Mouse (Mus musculus) heart, adult 9 months (tissue): Measurements from ENCODE around the gene Ptbp3.

ENCODE experiments used
- DNase-seq, 2 experiments: peaks; one replicate each; pipeline ENCODE4 v3.0.0; 2022; ENCODE audit warnings: low spot score in 2 of 2

Ptbp3 gene

DNA sequence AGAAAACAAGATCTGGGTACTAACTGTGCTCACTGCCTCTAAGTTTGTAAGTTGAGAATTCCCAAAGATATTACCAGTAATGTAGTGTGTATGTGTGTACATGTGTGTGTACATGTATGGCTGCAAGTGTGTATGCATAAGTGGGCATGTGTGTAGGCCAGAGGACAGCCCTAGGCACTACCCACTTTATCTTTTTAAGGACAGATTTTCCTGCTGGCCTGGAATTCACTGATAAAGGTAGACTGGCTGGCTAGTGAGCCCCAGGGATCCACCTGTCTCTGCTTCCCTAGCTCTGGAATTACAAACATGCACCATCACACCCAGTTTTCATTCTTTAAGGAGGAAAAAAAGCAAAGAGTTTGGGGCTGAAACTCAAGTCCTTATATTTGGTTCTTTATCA is 6.0 kb upstream of the Ptbp3 start:
- DNase-seq = no peak

DNA sequence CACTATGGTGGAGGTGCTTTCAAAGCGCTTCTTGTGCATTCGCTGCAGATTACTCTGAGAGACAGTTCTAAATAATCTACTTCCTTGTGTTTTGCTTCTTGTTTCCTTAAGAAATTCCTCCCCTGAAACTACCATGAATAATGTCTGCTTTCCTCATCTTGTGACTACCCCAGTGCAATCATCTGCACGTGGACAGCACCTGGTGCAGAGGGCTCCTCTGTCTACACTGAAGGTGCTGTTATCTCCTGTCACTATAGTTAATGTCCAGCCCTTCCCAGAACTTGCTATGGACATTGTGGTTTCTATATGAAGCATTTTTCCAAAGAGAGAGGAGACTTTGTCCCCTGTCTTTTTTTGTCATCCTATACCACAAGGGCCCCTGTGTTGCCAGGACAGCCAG is 4.4 kb upstream of the Ptbp3 start:
- no peak for DNase-seq

DNA sequence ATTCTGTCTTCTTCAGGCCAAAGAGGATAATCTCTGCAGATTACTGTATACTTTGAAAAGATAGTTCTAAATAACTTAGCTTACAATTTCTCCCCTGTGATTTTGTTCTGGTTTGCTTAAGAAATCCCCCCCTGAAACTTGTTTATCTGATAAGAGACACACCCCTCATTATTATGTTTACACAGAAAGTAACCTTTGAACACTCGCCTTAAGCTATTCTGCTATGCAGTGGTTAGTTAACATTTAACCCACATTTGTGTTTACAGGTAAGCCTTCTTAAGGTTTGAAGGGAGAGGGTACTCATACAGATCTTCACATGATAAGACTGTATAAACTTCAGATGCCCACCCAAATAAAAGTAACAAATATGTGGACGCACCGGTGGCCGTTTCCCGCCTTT is 3.7 kb upstream of the Ptbp3 start:
- no peak for DNase-seq

DNA sequence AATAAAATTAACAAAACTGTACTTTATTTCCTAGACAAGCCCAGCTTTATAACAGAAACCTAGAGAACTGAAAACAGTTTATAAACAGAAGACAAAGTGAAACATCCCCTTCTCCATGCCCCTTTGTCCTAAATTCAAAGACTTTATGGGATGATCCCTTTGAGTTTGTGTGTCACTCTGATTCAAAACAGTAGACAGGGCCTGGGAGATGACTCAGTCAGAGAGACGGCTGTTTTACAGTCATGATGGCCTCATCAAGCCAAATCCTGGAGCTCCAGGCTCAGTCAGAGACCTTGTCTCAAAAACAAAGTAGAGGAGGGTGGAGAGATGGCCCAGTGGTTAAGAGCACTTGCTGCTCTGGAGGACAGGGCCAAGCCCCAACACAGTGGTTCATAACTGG is 2.7 kb upstream of the Ptbp3 start:
- no peak for DNase-seq

DNA sequence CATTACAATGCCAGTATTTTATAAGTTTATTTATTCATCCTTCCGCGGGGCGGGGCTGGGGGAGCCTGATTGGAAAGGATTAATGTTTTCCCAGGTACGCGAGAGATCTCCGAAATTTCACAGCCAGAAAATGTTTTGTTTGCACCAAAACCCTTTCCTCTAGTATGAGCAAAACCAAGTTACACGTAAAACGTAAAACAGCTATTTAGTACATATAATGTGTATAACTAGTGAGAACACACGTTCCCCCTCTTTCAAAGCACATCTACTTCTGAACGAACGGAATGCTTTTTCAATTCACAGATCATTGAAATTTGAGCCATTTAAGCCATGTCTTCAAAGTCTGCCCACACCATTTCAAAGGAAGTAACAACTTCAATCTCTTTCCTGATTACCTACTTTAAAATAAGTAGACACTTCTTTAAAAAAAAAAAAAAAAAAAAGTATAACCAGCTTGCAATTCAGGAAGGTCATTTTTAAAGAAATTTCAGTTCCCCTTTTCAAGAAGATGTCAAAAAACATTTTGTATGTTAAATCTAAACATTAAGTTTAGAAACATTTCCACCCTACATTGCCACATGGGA is 905 bp upstream of the Ptbp3 start:
- DNase-seq = no peak

DNA sequence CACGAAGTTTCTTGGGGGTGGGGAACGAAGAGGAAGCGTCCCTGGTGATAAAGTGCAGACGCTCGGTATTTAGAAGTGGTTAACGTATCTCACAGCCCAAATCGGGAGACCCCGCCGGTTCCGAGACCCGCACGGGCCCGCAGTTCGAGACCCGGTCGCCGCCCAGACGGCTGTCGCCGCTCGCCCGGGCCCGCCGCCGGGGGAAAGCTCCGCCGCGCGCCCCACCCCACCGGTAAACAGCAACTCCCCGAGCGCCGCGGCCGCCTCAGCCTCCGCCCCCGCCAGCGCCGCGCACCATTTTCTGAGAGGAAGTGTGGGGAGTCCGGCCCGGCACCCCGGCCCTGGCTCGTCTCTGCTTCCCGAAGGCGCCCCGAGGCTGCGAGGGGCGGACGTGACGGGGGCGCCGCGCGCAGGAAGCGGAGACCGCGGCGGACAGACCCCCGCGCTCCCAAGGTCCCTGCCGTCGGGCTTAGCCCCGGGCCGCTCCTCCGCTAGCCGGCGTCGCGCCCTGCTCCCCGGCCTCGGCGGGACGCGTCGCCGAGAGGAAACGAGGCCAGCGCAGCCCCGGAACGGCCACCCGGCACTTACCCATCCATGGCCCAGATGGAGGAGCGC is 497 bp downstream of the Ptbp3 start:
- peak; percentile 78 to 83 for DNase-seq

DNA sequence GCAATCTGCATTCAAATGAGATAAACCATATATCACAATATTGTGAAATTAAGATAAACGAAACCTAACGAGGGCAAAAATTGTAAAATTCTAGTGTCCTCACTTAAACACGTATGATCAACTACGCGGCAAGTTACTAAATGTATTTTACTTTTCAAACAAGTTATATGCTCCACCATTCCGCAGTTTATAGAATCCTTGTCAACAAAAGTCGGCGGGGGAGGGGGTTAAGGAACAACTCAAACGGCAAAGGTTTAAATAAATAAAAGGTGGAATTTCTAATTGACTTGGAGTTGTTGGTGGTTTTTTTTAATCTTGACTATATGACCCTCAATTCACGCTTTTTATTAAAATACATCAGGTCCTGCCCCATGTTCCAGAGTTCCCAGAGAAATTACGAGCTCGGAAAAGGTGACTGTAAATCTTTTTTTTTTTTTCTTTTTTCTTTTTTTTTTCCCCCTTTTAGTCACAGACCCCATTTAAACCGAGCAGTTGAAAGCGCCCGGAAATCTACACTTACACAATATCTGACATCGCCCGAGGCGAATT is 1.1 kb downstream of the Ptbp3 start:
- DNase-seq = no peak

DNA sequence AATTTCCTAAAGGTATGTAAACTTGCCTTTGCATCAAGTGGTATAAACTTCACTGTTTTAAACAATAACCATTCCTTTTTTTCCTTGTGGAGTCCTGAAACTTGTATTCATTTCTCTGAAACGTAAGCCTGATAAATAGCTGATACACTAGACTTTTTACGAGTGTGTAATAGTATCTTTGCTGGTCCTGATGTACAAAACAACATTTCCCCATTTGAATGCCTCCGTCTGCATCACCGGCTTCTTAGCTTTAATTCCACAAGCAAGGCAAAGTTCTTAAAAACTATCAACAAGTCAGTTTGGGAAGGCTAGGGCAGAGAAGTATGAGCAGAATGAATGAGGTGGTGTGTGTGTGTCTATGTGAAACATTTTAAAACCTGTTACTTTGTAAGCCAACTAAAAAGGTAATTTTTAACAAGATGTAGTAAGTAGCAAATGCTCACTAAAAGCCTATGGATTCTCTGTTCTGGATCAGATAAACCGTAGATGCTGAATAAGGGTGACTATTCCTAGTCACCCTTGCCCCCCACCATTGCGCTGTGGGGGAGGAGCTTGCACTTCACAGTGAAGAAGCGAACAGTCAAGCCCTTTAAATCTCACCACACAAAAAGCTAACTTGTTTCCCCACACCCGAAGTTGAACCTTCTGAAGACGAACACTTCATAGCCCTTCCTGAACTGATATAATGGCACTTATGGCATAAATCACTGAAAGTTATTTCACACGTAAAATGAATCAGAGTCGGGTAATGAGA is 1.9 kb downstream of the Ptbp3 start:
- DNase-seq = no peak

DNA sequence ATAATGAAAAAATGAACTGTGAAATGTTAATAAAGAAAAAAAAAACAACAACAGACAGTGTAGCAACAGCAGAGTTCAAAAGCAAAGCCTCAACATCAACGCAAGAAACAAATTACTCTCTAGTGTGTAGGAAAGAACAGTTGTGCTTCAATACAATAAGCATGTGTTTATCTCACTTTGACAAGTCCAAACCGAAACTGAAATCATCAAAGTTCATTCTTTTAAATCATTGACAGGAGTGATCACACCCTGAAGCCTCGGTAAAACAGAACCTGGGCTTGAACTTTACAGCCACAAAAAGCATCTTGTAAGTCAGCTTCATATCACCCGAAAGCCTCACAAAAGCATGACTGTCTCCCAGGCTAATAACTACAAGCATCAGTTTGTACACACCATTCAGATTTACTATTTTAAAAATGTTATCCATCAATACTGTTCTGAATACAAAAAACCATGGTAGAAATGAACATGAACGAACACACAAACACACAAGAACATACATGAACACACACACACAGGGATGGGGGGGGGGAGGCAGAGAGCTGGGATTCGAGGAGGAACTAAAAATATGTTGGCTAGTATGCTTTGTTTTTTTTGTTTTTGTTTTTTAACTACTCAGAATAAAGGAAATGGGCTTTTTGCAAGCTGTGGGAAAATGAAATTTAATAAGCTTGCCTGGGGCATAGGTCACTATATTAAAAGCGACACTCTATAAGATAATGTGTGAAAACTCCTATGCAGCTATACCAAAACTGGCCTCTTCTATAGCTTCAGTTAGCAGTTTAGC is 2.7 kb downstream of the Ptbp3 start:
- DNase-seq = no peak

DNA sequence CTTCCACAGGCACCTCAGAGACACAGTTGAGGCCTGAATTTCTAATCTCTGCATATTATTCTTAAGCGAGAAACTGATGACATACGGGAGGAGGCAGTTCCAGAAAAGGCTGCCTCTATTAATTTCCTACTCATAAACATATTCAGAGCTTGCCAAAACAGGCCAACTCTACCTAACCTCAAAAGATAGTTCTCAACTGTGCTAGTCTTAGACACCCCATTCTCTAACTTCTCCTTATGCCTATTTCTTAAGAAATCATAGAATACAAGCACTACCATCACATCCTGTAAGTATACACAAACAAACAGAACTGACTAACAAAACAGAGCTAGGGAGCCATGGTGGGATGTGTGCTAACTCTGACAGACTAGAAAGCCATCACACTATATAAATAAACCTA is 4.5 kb downstream of the Ptbp3 start:
- no peak for DNase-seq

DNA sequence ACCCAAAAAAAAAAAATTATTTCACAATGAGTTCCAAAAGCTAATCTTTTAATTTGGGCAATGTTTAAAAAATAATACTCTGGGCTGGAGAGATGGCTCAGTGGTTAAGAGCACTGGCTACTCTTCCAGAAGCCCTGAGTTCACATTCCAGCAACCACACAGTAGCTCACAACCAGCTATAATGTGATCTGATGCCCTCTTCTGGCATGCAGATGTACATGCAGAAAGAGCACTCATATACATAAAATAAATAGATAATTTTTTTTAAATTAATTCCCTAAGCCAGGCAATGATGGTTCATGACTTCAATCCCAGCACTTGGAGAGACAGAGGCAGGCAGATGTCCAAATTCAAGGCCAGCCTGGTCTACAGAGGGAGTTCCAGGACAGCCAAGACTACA is 6.2 kb downstream of the Ptbp3 start:
- no peak for DNase-seq

DNA sequence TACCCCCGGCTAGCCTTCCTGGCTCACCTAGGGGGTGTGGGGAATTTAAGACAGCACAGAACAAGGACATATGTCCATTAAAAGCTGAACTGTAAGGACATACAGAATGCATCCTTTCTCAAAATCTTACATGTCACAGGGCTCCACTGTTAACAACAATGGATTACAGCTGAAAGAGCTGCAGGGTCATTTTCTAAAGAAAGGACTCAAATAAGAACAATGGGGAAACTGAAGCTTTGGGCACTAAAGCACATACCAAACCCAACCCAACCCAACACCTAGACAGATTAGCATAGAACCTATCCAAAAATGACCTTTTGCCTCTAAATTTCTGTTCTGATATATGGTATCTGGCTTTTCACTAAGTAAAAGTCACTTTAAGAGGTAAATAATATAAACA is 12.9 kb downstream of the Ptbp3 start:
- no peak for DNase-seq

DNA sequence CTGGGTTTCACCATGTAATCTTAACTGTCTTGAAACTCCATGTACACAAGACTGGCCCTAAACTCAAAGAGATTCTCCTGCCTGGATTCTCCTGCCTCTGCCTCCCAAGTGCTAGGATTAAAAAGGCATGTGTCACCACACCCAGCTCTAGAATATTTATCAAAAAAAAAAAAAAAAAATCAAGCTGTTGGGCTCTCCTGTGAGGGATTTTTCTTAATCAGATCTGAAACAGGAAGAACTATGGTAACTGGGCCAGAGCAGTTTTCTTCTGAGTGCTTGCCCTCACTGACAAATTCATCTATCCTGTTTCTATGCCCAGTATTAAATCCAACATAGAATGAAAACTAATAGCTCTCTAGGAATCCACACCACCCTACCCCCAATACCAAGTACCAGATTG is 13.5 kb downstream of the Ptbp3 start:
- DNase-seq = no peak

DNA sequence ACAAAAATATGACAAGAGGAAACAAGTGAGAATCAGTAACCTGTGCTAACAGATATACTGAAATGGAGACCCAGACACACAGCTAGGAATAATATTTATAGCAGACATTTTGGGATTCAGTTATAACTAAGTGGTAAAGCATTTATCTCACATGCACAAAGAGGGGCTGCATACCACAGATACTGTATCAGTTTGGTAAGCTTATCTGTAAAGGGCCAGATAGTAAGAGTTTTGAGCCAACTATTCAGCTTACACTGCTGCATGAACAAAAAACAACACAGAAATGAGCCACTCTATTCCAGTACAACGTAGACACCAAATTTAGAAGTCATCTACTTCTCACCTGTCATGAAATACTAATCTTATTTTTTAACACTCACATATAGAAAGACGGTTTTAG is 15.9 kb downstream of the Ptbp3 start:
- no peak for DNase-seq

DNA sequence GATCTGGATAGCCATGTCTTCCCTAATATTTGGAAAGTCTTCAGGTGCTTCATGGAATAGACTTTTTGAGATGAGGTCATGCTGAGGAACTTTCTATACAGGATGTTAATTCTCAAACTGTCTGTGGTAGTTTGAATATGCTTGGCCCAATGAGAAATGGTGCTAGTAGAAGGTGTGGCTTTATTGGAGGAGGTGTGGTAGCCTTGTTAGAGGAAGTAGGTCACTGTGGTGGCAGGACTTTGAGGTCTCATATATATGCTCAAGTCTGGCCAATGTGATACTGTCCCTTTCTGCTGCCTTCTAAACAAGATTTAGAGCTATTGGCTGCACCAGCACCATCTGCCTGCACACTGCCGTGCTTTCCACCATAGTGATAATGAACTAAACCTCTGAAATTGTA is 18.0 kb downstream of the Ptbp3 start:
- no peak for DNase-seq

DNA sequence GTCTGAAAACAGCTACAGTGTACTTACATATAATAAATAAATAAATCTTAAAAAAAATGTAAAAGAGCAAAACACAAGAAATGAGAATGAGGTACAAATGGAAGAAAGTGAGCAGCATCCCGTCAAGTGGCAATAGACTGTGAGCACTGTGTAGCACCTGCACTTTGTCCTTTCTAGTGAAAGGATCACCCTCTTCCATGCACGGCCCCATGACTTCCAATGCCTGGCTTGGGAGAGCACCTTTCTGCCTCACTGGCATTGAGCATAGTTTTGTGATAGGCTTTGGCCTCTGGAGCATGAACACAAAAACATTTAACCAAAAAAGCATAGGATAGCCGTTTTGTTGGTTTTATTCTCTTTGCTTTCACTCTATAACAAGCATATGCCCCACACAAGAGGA is 21.7 kb downstream of the Ptbp3 start:
- no peak for DNase-seq

DNA sequence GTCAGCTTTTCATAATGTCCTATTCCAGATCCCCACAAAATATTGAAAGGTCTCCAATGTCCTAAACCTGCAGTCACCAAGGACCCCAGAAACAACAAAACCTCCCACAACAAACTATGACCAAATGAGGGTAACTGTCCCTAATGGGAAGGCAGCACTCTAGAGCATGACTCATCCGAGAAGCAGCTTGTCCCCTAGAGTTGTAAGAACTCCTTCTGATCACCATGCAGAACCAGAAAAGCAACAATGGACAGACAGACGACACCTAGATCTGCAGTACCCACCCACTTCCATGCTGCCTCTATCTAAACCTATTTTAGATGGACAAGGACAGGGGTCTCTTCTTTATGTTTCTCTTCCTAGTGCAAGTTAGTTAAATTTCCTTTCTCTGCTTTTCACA is 22.4 kb downstream of the Ptbp3 start:
- DNase-seq = no peak

DNA sequence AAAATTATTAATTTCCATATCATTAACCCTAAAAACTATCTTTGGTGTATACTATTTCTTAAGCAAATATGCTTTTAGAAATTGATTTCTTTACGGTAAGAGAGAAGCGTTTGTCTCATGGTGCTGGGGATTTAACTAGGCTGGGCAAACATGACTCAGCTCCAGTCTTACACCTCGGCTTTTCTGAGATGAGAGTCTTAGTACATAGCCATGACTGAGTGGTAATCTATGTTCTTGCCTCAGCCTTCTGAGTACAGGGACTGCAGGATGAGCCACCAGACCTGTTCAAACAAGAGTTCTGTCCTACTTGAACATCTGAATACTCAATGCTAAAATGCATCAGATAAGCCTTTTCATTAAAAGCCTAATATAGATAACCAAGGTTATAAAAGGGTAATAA is 24.3 kb downstream of the Ptbp3 start:
- DNase-seq = no peak

DNA sequence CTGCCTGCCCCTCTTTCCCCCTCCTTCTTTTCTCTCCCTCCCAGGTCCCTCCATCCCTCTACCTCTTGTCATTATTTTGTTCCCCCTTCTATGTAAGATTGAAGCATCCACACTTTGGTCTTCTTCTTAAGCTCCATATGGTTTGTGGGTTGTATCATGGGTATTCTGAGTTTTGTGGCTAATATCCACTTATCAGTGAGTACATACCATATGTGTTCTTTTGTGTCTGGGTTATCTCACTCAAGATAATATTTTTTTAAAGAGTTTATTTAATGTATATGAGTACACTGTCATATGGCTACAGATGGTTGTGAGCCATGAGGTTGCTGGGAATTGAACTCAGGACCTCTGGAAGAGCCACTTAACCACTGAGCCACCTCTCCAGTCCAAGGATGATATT is 38.8 kb downstream of the Ptbp3 start:
- no peak for DNase-seq

DNA sequence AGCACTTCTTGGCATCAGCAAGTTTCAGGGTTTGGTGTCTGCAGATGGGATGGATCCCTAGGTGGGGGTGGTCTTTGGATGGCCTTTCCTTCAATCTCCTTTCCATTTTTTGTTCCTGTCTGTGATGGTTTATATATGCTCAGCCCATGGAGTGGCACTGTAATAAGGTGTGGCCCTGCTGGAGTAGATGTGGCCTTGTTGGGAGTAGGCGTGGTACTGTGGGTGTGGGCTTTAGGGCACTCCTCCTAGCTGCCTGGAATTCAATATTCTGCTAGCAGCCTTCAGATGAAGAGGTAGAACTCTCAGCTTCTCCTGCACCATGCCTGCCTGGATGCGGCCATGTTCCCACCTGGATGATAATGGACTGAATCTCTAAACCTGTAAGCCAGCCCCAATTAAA is 39.6 kb downstream of the Ptbp3 start:
- DNase-seq = no peak

DNA sequence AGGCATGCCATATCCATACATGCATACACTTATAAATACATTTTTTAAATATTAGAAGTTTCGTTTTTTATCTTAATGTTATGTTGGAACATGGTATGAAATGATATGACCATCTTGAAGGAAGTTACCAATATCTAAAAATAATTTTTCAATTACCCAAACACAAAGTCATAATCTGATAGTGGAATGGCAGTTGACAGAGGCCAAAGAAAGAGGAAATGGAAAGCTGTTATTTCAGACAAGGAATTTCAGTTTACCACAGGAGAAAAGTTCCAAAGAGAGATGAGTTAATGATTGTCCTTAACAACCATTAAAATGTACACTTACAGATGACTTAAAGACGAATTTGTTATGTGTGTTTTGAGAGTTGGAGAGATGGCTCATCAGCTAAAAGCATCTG is 41.4 kb downstream of the Ptbp3 start:
- no peak for DNase-seq

DNA sequence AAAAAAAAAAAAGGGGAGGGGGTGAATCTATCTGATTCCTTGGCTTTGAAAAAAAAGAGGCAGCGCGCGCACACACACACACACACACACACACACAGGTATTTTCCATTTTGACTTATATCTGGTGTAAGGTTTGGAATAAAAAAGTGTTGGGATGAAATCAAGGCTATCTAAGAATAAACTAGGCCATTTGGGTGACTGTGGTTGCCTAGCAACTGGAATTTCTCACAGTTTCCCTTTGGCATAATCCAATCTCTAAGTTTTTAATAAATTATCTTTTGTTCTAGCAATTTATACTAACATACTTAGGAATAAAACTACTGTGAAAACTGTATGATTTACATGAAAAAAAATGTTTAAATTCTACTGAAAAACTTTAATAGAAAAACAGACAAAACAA is 42.5 kb downstream of the Ptbp3 start:
- DNase-seq = no peak

DNA sequence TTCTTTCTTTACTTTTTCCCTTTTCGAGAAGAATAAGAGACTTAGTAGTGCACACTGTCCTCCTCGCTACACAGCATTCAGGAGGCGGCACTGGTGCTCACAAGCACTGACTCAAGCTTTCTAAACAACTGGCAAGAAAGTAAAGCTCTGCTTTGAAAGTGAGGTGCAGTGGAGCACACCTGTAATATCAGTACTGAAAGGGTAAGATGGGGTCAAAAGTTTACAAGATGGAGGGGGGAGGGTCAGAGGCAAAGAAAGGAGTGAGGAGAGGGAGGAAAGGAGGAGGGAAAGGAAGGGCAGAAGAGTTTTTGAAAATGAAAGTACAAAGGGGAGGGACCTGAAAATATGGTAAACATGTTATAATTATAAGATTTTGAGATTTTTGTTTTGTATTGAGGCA is 43.7 kb downstream of the Ptbp3 start:
- DNase-seq = no peak
